Mouse (Mus musculus) naive thymus-derived CD4-positive, alpha-beta T cell, adult 2 months (primary cell): ENCODE results near the gene Msln.
"Not testable (repeated sequence)": the region's sequence is repeated elsewhere in the genome, so short reads cannot be mapped to it uniquely, and the experiment has no call there.

Experiments
- DNase-seq: peaks from one replicate; pipeline ENCODE4 v3.0.0-alpha.2; 2011; ENCODE audit warnings: low read depth

The Msln gene

GRCm38 (mm10) chr17:25769331-25769730 is 15.2 kb upstream of the Msln start:
- DNase-seq: no peak

GRCm38 (mm10) chr17:25765886-25766285 is 11.7 kb upstream of the Msln start:
- DNase-seq: no peak

DNA sequence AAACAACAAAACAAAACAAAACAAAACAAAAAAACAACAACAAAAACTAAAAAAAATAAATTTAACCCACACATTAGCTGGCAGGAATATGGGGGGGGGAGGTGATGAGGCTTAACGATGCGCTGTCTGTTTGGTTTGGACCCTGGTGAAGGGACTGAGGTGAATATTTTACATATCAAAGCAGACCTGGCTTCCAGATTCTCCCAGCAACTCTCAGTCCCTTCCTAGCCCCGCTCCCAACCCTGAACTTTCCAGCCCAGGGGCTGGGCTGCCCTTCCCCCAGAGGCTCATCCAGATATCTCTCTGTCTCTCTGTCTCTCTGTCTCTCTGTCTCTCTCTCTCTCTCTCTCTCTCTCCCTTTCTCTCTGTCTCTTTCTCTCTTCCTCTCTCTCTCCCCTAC is 8.4 kb upstream of the Msln start:
- no peak for DNase-seq

DNA sequence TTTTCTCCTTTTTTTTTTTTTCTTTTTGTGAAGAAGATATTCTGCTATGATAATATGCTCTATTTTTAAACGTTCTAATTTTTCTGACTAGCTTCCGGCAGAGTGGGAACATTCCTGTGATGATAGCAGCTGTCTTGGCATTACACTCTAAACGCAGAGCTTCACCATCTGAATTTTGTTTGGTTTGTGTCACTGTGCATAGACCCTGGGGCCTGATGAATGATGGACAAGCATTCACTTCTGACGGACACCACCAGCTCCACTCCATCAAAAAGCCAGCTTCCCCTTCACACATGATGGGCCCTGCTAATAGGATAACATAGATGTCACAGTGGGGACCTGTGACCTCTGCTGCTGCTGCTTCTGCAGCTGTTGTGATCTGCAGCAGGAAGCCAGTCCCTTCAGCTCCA is 7.4 kb upstream of the Msln start:
- DNase-seq: no peak

- no peak for DNase-seq
These were observed 6.0 kb upstream of the Msln start for GRCm38 (mm10) chr17:25760148-25760547.

- DNase-seq: no peak
These were observed 3.5 kb upstream of the Msln start for GRCm38 (mm10) chr17:25757691-25758090.

DNA sequence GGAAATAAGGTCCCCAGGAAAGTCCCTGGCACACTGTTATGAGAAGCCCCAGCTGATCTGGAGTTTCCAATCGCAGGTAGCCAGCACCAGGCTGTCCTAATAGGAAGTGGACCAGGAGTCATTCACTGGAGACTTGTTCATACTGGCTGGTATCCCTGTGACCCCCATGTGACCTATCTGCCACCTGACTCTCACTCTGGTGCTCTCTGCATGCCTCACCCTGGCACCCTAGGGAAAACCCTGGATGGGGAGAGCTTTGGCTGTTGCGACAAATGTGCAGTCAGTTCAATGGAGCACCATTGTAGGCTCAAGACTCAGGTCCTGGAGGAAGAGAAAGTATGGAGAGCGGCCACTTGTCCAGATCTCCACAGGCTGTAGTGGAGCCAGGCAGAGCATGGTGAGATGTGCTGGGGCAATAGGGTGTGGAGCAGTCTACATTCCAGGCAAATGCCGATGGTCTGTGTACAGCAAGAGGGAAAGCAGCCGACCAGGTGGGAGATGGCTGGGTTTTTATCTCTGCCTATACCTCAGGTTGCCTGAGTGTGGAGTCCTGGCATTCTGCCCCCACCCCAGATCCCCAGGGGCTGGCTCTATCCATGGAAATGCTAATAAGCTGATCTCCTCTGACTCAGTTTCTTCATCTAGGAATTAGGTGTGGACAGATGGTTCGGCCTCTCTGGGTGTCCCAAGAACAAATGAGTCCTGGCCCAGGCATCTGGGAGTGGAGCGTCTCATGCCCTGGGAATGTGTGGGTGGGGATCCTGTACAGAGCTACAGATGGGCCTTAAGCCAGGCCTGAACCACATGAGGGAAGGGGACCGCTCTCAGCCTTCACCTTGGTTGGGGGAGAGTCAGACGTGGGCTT is 2.4 kb upstream of the Msln start:
- no peak for DNase-seq

- DNase-seq: no peak
These were observed 1.6 kb upstream of the Msln start for GRCm38 (mm10) chr17:25755627-25756377.

DNA sequence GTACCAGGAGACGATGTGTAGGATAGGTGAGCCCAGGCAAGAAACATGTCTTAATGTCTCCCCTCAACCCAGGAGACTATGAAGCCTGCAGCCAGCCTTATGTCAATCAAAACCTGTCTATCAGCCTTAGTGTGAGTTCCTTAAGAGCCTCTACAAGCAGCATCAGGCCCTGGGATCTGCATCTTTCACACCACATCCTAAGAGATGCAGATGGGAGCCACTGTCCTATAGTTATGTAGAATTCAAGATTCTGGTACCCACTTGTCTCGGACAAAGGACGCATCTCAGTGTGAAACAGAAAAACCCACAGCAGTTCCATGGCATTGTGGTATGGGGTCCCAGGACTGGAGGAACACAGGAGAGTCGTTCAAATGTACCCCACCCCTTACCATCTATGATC is 908 bp upstream of the Msln start:
- DNase-seq: no peak

- no peak for DNase-seq
These were observed 2.7 kb downstream of the Msln start for GRCm38 (mm10) chr17:25751446-25751845.

GRCm38 (mm10) chr17:25749314-25749713 is 4.9 kb downstream of the Msln start:
- no peak for DNase-seq

GRCm38 (mm10) chr17:25748238-25748637 is 5.9 kb downstream of the Msln start:
- no peak for DNase-seq

DNA sequence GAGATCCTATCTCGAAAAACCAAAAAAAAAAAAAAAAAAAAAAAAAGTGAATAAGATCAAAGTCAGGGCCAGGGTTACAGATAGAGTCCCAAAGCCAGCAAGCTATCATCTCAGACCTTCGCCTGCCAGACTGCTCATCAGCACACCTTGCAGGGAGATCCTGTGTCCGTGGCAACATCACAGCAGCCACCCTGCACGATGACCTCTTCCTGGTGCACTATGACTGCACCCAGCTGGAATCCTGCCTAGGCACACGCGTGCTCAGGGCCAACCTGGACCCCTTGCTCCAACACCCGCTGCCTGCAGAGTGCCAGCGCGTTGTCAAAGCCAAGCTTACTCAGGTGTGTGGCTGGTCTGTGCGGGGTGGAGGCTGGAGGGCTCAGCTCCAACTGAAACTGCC is 9.9 kb downstream of the Msln start:
- DNase-seq: no peak

GRCm38 (mm10) chr17:25743831-25744230 is 10.3 kb downstream of the Msln start:
- DNase-seq: no peak

DNA sequence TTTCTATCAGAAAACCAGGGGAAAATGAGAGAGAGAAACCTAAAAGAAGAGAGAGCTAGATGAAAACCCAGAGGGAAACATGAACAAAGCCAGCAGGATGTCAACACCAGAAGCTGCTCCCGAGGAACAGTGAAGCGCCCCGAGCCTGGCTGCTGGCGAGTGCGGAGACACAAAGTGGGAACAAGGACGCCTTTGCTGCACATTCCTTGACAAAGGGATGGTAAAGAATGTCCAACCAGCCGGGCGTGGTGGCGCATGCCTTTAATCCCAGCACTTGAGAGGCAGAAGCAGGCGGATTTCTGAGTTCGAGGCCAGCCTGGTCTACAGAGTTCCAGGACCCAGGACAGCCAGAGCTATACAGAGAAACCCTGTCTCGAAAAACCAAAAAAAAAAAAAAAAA is 12.7 kb downstream of the Msln start:
- DNase-seq: not testable (repeated sequence)

DNA sequence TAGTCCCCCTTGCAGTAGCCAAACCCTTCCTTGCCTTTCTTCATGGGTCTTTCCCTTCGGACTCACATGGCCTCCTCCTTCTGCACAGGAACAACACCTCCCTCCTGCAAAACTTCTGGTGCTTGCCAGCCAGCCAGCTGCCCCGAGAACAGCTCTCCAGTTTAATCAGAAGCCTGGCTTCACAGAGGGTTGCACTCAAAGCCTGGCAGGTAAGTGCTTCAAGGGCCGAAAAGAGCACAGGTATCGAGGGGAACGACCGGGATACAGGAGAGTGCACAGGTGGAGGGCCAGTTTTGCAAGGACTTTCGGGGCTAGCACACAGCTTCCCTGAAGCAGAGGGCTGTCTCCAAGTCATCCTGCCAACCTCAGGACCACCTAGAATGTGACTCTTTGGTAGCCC is 15.3 kb downstream of the Msln start:
- DNase-seq: no peak

DNA sequence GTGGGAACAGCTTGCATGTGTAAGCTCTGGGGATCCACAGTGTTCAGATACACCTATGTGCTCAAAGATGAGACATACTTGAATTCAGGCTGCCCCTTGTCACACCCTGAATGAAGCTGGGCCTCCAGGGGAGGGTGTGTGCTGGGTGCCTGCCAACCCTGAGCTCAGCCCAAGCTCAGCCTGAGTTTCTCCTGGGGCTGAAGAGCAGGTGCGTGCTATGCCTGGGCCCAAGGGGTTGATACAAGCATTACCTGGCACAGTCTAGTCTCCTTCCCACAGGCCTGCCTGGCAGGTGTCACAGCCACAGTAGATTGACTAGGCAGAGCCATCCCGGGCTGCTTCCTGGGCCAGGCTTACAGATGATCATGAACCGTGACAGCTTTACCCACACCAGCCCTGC is 18.4 kb downstream of the Msln start, which contains the start of gene Mslnl:
Gene Mslnl (plus strand): TSS at position 298 of the 400 bp plus-strand sequence.
- no peak for DNase-seq

DNA sequence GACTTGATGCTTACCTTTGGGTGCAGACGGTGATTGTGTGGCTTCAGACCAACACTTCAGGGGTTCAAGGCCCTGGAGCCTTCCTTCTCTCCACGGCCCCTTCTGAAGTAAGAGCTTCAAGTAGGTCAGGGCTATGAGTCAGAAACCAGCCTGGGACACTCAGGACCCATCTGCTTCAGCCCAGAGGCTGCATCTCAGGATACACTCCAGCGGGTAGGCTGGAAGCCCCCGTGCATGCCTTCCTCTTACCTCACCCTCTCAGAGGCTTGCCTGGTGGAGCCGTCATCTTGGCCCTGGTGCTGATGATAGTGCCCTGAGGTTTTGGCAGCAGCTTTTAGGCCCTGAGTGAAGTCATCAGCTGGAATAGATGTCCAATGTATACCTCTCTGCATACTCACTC is 18.9 kb downstream of the Msln start:
- no peak for DNase-seq

GRCm38 (mm10) chr17:25732082-25732481 is 22.1 kb downstream of the Msln start:
- peak; percentile 90 for DNase-seq

DNA sequence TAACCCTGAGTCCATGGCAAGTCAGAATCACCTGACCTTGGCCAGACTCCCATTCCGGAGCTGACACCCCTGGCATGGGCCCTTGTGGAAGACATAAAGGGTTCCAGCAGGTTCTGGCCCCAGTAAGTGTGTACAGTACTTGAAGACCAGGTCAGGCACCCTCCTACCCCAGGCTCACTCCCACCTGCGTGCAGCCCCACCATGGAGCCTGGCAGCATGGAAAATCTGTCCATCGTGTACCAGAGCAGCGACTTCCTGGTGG is 26.2 kb downstream of the Msln start:
- no peak for DNase-seq

GRCm38 (mm10) chr17:25727265-25728008 is 26.7 kb downstream of the Msln start, which contains the start of the genes Chtf18 and Rpusd1:
Gene Chtf18 (minus strand): TSS chr17:25727419.
Gene Rpusd1 (plus strand): TSS chr17:25727670.
- peak; percentile 98 for DNase-seq

DNA sequence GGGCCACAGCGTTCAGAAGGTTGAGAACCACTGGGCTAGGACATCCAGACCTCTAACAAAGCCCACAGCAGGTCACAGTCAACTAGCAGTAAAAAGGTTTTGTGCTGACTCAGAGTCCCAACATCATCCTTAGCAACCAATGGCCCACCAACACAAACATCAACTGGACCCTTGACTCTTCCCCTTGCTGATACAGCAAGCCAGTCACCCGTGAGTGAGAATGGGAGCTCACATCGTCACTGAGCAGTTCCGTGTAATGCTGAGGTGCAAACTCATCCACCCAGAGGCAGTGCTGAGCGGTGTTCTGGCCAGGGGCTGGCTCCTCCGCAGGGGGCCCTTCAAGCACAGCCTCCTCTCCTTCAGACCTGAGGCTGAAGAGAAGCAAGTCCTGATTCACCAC is 28.9 kb downstream of the Msln start:
- DNase-seq: no peak

GRCm38 (mm10) chr17:25723919-25724318 is 30.3 kb downstream of the Msln start:
- DNase-seq: no peak
